Comparison of ENCODE assay signal across 10 mouse cellular contexts in the genomic region with DNA sequence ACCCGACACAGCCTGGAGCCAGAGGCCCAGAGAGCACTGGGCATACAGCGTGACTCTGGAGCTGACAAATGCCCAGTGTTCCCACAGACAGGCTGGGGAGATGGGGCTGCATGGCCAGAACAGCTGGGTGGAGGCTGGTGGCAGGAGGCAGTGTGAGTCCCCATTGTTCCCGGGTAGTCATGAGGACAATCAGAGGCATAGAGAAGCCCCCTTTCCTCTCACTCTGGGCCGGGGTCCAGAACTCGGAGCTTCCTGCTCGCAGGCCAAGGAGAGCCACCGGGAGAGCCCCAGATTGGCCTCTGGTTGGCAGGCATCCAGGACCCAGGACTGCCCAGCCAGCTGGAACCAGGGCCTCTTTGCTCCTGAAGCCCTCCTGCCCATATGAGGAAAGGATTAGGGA.
DNase-seq lines count a peak whose midpoint lies in the region; ATAC-seq and TF ChIP-seq lines count a peak whose summit lies in the region.
"Had no signal": no experiment of that assay in that cellular context is flagged by ENCODE, and none has a peak within 500 bp of the region (broad histone marks: within the 10 kb centered on the region; RNA-seq: fewer than 3 reads in every experiment).

No protein-coding gene starts in this region.

- ATAC-seq in heart, postnatal 0 days (ENCODE audit: insufficient read depth, low read depth), result peak; percentile 68
- ATAC-seq in midbrain, postnatal 0 days (ENCODE audit: low FRiP score), result peak; percentile 85
- ATAC-seq in erythroblast, adult 5-6 weeks (replicated peaks; ENCODE audit: low FRiP score, poor library complexity, severe bottlenecking), result no peak

- H3K9me3 ChIP-seq in heart, postnatal 0 days (replicated peaks; ENCODE audit: control insufficient read depth, low read length), result no peaks in the 10 kb centered on the region
- H3K9me3 ChIP-seq in midbrain, postnatal 0 days (ENCODE audit: low read length), result no peaks in the 10 kb centered on the region

- H3K4me2 ChIP-seq in heart, postnatal 0 days (ENCODE audit: low read depth, low read length), result no peak overlapping the region
- no peak overlapping the region for H3K4me2 ChIP-seq in midbrain, postnatal 0 days (ENCODE audit: low read depth, low read length, poor library complexity, severe bottlenecking)

- no peak for TF ChIP-seq CTCF in heart, adult 2 months (IDR thresholded peaks at IDR 0.05)
- no peak for TF ChIP-seq CTCF in heart, postnatal 0 days (IDR thresholded peaks at IDR 0.05; ENCODE audit: low read depth)
- no peak for TF ChIP-seq CTCF in midbrain, postnatal 0 days (IDR thresholded peaks at IDR 0.05)

- intact Hi-C loops in heart, adult 2 months (cut with DNase I), result no loop called here
- intact Hi-C loops in heart, postnatal 25 days (cut with DNase I), result no loop called here

- no peaks in the 10 kb centered on the region; the same call in 1 of the 2 replicates for H3K4me1 ChIP-seq in heart, adult 2 months (ENCODE audit: control insufficient read depth, insufficient read depth, low read length)
- H3K4me1 ChIP-seq in heart, postnatal 0 days (ENCODE audit: control insufficient read depth, insufficient read depth), result 0 out of 2 replicates have a peak, but pooled peaks cover 6% of the 10 kb centered on the region
- peaks cover 8% of the 10 kb centered on the region for H3K4me1 ChIP-seq in midbrain, postnatal 0 days (ENCODE audit: insufficient read depth, low read length)

- H3K27me3 ChIP-seq in heart, adult 2 months (ENCODE audit: control insufficient read depth, insufficient read depth, low read length), result no peaks in the 10 kb centered on the region
- no peaks in the 10 kb centered on the region for H3K27me3 ChIP-seq in heart, postnatal 0 days (ENCODE audit: control insufficient read depth, insufficient read depth, low read length)
- no peaks in the 10 kb centered on the region for H3K27me3 ChIP-seq in midbrain, postnatal 0 days (ENCODE audit: insufficient read depth, low read length)

- no peak for TF ChIP-seq POLR2A in heart, adult 2 months (IDR thresholded peaks at IDR 0.05; ENCODE audit: insufficient read depth, low read depth, low read length)

- DNase-seq in heart, adult 2 months, result peak; percentile 55 to 66
- DNase-seq in heart, postnatal 25 days (ENCODE audit: low spot score), result no peak
- DNase-seq in cerebellum, postnatal 10 days, result peak; percentile 91 to 94
- peak; percentile 36 for DNase-seq in heart, postnatal 0 days (ENCODE audit: low spot score)
- peak; percentile 71 to 80 for DNase-seq in kidney, postnatal 4 days
- peak; percentile 91 for DNase-seq in midbrain, postnatal 0 days (ENCODE audit: low spot score)
- no peak for DNase-seq in thymus, postnatal 4 days

- H3K9ac ChIP-seq in heart, adult 2 months (ENCODE audit: low read depth, low read length), result no peak overlapping the region
- H3K9ac ChIP-seq in heart, postnatal 0 days (replicated peaks; ENCODE audit: low read depth, low read length), result no peak overlapping the region
- no peak overlapping the region for H3K9ac ChIP-seq in midbrain, postnatal 0 days (replicated peaks; ENCODE audit: low read length, poor library complexity, severe bottlenecking)

- H3K79me2 ChIP-seq in heart, adult 2 months (replicated peaks; ENCODE audit: control insufficient read depth, insufficient read depth, low read length), result no peaks in the 10 kb centered on the region

- 24% methylated on average over 7 of the region's 7 CpGs for WGBS in heart, adult 2 months
- 23% methylated on average over 7 of the region's 7 CpGs for WGBS in heart, postnatal 0 days
- WGBS in midbrain, postnatal 0 days, result 36% methylated on average over 7 of the region's 7 CpGs

- no peak overlapping the region for H3K27ac ChIP-seq in heart, adult 2 months
- no peak overlapping the region for H3K27ac ChIP-seq in heart, postnatal 0 days (ENCODE audit: low read depth)
- H3K27ac ChIP-seq in midbrain, postnatal 0 days (ENCODE audit: low read depth, low read length), result no peak overlapping the region
- H3K27ac ChIP-seq: macrophage had no signal

- no peak overlapping the region for H3K4me3 ChIP-seq in heart, adult 2 months
- H3K4me3 ChIP-seq in heart, postnatal 0 days (ENCODE audit: low read depth, low read length), result no peak overlapping the region
- no peak overlapping the region for H3K4me3 ChIP-seq in midbrain, postnatal 0 days (ENCODE audit: low read depth, low read length)
- H3K4me3 ChIP-seq: erythroblast, embryonic 14.5 days had no signal

- no peaks in the 10 kb centered on the region for H3K36me3 ChIP-seq in heart, adult 2 months (ENCODE audit: control insufficient read depth, insufficient read depth, low read length)
- H3K36me3 ChIP-seq in heart, postnatal 0 days (replicated peaks; ENCODE audit: control insufficient read depth, insufficient read depth, low read length), result no peaks in the 10 kb centered on the region
- H3K36me3 ChIP-seq in midbrain, postnatal 0 days (ENCODE audit: insufficient read depth, low read length), result no peaks in the 10 kb centered on the region

- TF ChIP-seq EP300 in heart, adult 2 months (IDR thresholded peaks at IDR 0.05; ENCODE audit: insufficient read depth, low read depth, low read length), result no peak
- no peak for TF ChIP-seq EP300 in heart, postnatal 0 days (IDR thresholded peaks at IDR 0.05; ENCODE audit: low read depth)

Comparison
In these comparisons a context has a peak if more than half of its experiments do, and no peak if none do; other contexts are left out.
1. DNase-seq: peak in heart, adult 2 months (2 of 2), cerebellum, postnatal 10 days (2 of 2), heart, postnatal 0 days (single experiment), kidney, postnatal 4 days (2 of 2) and midbrain, postnatal 0 days (single experiment); none in heart, postnatal 25 days (single experiment) and thymus, postnatal 4 days (single experiment).